Mouse (Mus musculus): Measurements from ENCODE around the gene Odf3b.

Odf3b gene

GRCm38 (mm10) chr15:89374801-89375534 lies 4.1 kb downstream of the Odf3b start:
- DNase-seq: no peak

GRCm38 (mm10) chr15:89374340-89374739 lies 4.7 kb downstream of the Odf3b start:
- no peak for DNase-seq

- DNase-seq: peak; percentile 91
Observed at GRCm38 (mm10) chr15:89373762-89374248, 5.3 kb downstream of the Odf3b start, which contains the start of gene Sco2. Gene Sco2 (minus strand): TSS chr15:89373846.

GRCm38 (mm10) chr15:89373027-89373761 lies 5.9 kb downstream of the Odf3b start:
- peak; percentile 85 for DNase-seq

GRCm38 (mm10) chr15:89372536-89372935 lies 6.5 kb downstream of the Odf3b start:
- no peak for DNase-seq

GRCm38 (mm10) chr15:89372068-89372467 lies 7.0 kb downstream of the Odf3b start:
- DNase-seq: no peak

- DNase-seq: no peak
Observed at GRCm38 (mm10) chr15:89365141-89365551, 13.9 kb downstream of the Odf3b start.

- no peak for DNase-seq
Observed at GRCm38 (mm10) chr15:89363051-89363450, 16.0 kb downstream of the Odf3b start.

GRCm38 (mm10) chr15:89358784-89359183 lies 20.3 kb downstream of the Odf3b start:
- no peak for DNase-seq

- peak; percentile 46 for DNase-seq
Observed at GRCm38 (mm10) chr15:89356372-89356771, 22.7 kb downstream of the Odf3b start.

- peak; percentile 94 for DNase-seq
Observed at GRCm38 (mm10) chr15:89355241-89356187, 23.6 kb downstream of the Odf3b start, which contains the start of the genes Lmf2 and Ncaph2. Gene Lmf2 (minus strand): TSS chr15:89355659. Gene Ncaph2 (plus strand): TSS chr15:89355719.

GRCm38 (mm10) chr15:89354455-89354854 lies 24.6 kb downstream of the Odf3b start:
- DNase-seq: no peak

GRCm38 (mm10) chr15:89353837-89354236 lies 25.2 kb downstream of the Odf3b start:
- DNase-seq: no peak

- no peak for DNase-seq
Observed at GRCm38 (mm10) chr15:89352795-89353194, 26.3 kb downstream of the Odf3b start.

- DNase-seq: no peak
Observed at GRCm38 (mm10) chr15:89352054-89352453, 27.0 kb downstream of the Odf3b start.

GRCm38 (mm10) chr15:89351302-89351701 lies 27.8 kb downstream of the Odf3b start:
- DNase-seq: no peak

GRCm38 (mm10) chr15:89350447-89350846 lies 28.6 kb downstream of the Odf3b start:
- no peak for DNase-seq

- no peak for DNase-seq
Observed at GRCm38 (mm10) chr15:89343325-89343724, 35.8 kb downstream of the Odf3b start.

- no peak for DNase-seq
Observed at GRCm38 (mm10) chr15:89341678-89342077, 37.4 kb downstream of the Odf3b start.

GRCm38 (mm10) chr15:89340136-89340535 lies 38.9 kb downstream of the Odf3b start:
- DNase-seq: no peak

- no peak for DNase-seq
Observed at GRCm38 (mm10) chr15:89339696-89340095, 39.4 kb downstream of the Odf3b start.

- DNase-seq: no peak
Observed at GRCm38 (mm10) chr15:89336422-89336821, 42.7 kb downstream of the Odf3b start.
